Mouse (Mus musculus): ENCODE data around the gene Sec24c.

DNA sequence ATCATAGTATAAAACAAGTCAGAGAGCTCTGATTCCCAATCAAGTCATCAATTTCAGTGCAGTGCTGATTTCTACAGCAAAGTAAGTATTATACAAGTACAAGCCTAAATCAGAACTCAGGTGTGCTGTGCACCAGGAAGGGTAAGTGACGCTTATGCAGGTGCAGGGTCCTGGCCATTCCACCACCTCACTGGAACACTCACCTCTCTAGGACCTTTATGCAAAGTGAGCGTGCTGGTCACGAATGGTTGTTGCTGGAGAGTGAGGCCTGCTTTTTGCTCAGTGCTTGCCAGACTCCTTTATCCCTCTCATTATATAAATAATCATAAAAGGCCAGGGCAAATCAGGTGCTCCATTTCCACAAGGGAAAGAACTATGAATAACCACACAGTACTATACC lies 26.3 kb downstream of the Sec24c start:
- no peak for TF ChIP-seq GATA1 (IDR thresholded peaks at IDR 0.05; ENCODE audit: low read length)
- TF ChIP-seq TAL1 (IDR thresholded peaks at IDR 0.05; ENCODE audit: low read length): no peak
